Mouse (Mus musculus) WW6 (cell line): Measurements from ENCODE around the gene Rgs7.

Source experiments
- DNase-seq: peaks from one replicate; pipeline ENCODE4 v3.0.0-alpha.2; 2013; ENCODE audit warnings: low read depth, low spot score

Gene Rgs7

DNA sequence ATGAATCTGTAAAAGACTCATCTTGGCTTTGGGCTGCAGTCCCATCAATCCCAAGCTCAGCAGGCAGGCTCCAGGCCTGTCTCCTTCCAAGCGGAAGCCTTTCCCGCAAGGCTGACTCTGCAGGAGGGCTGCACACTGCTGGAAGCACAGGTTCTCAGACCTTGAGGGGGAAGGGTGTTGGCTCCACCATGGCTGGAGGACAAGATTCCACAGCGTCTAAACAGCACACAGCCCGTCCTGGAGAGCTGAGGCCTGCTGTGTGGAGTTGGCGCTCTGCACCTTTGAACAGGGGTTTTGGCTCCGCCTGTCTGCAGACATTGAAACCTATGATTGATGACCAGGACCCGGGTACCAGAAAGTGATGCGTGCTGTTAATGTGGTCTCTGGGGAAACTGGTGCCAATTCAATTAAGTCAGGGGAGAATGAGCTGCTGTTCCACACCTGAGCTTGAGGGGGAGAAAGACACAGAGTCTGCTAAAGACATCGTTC is 463.5 kb downstream of the Rgs7 start:
- DNase-seq: peak; percentile 29

DNA sequence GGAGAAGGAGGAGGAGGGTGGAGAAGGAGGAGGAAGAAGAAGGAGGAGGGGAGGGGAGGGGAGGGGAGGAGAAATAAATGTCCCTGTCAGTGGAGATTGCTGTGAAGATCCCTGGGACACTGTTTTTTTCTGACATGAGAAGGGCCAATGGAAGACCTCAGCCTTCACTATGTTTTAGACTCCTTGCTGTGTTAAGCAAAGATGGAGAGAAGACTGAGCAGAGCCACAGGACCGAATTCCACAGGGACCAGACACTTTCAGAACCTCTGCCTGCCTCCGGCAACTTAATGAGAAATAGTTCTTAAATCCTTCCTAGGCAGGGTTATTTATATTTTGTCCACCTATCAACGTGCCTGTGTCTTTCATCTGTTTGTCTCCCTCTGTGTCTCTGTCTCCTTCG is 464.0 kb downstream of the Rgs7 start:
- no peak for DNase-seq

DNA sequence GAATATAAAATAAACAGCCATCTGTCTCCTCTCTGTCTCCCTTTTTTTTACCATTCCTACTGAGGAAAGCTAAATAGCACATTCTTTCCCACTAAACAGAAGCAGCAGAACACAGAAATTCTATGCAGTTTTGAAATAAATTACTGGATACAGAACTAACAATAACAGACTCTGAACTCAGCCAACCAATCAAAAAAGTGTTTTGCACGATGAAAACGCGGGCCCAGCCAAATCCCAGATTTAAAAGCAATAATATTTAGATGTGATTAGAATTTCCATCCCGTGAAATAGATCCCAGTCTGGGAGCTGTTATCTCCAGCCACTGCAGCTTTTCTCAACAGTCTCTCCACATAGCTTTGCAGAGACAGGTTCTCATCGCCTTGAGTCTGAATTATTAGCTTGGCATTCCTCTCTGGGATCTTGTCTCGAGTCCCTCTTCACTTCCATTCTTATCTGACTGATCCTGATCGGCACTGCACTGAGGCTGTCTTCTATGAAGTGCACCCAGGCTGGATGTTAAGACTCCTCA is 466.5 kb downstream of the Rgs7 start:
- no peak for DNase-seq

DNA sequence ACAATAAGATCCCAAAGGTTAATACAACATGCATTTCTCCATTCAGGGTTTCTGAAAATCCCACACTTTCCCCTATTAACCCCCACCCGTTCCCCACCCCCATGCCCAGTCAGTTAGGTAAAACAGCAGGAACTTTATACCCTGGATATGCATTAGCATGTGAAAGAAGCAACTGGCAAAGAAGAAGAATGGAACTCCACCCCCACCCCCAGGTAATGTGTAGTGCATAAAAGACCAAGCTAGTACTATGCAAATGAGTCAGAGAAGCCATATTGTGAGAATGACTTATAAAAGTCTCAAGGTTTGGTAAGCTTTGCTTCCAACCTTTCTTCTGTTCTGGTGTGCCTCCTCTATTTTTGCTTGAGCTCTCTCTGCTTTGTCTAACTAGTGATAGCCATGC is 468.2 kb downstream of the Rgs7 start:
- no peak for DNase-seq
